Mouse (Mus musculus): ENCODE measurements around the gene Dazl. TPM values are rescaled to one million over a fixed set of nuclear protein-coding genes. Genes with fewer than 3 reads are reported as not detected.

Dazl gene
- polyA plus RNA-seq, 1 experiment from 2014 or later: 0.45 TPM

Other genes with a start within 250 kb of the Dazl start
- 13.4 and 15.4 TPM in 2 replicates for gene Rftn1, start 103.0 kb downstream of the Dazl start, polyA plus RNA-seq (2016; fragmentation: Nextera tagmentation; extraction: Ambion mirVana)
- 8.3 and 9.4 TPM in 2 replicates for gene Plcl2, start 215.8 kb upstream of the Dazl start, polyA plus RNA-seq (2016; fragmentation: Nextera tagmentation; extraction: Ambion mirVana)

All from forebrain, embryonic 12.5 days (tissue).